Mouse (Mus musculus) midbrain, embryonic 10.5 days (tissue): ENCODE results near the gene Nol6. TPM values are rescaled to one million over a fixed set of nuclear protein-coding genes. Genes with fewer than 3 reads are reported as not detected.
"Not testable (repeated sequence)": the region's sequence is repeated elsewhere in the genome, so short reads cannot be mapped to it uniquely, and the experiment has no call there.

Experiments
- DNase-seq: peaks from one replicate; pipeline ENCODE4 v3.0.0-alpha.2; 2017; ENCODE audit warnings: low spot score
- H3K27ac ChIP-seq: fragments of 300-500 bp; sonication (generic); replicated peaks from 2 replicates; pipeline ENCODE4 v1.5.1; 2016; ENCODE audit warnings: mild to moderate bottlenecking
- H3K27me3 ChIP-seq: fragments of 300-500 bp; sonication (generic); 2 replicates; pipeline ENCODE4 v1.6.1; 2016; ENCODE audit warnings: low read depth, mild to moderate bottlenecking; ENCODE audit not compliant: poor library complexity, severe bottlenecking
- H3K36me3 ChIP-seq: fragments of 300-500 bp; sonication (generic); 2 replicates; pipeline ENCODE4 v1.6.1; 2016; ENCODE audit warnings: mild to moderate bottlenecking, moderate library complexity
- H3K4me1 ChIP-seq: fragments of 300-500 bp; sonication (generic); 2 replicates; pipeline ENCODE4 v1.6.1; 2016
- H3K4me3 ChIP-seq: fragments of 300-500 bp; sonication (generic); 2 replicates; pipeline ENCODE4 v1.5.1; 2016; ENCODE audit warnings: mild to moderate bottlenecking, moderate library complexity
- H3K9me3 ChIP-seq: fragments of 300-500 bp; sonication (generic); replicated peaks from 2 replicates; pipeline ENCODE4 v1.6.1; 2016; ENCODE audit warnings: mild to moderate bottlenecking
- WGBS: fragments of 180-500 bp; shearing (Covaris S2); methylation state at CpG from one replicate; pipeline ENCODE4 v1.1.7; 2016; 5-methylcytosine and 5-hydroxymethylcytosine counted together
- polyA plus RNA-seq: library from polyadenylated mRNA; unstranded; fragments of >200 nt; fragmentation: Nextera tagmentation; extraction: Ambion mirVana; gene quantifications from 2 replicates; pipeline ENCODE4 v1.2.1, GENCODE M21; 2016

Nol6 gene
- polyA plus RNA-seq, 1 experiment from 2014 or later = 28.8 TPM

GRCm38 (mm10) chr4:41089705-41090104 lies 34.5 kb downstream of the Nol6 start:
- 93% methylated on average over 2 of the region's 2 CpGs for WGBS
- Histone ChIP-seq H3K27ac (no peak overlapping the region), H3K4me1 (no peaks in the 10 kb centered on the region), H3K4me3 (no peak overlapping the region), H3K36me3 (no peaks in the 10 kb centered on the region), H3K9me3 (no peaks in the 10 kb centered on the region), H3K27me3 (no peaks in the 10 kb centered on the region)
- no peak for DNase-seq

- WGBS = 80% methylated on average over 4 of the region's 4 CpGs
- Histone ChIP-seq H3K27ac (no peak overlapping the region), H3K9me3 (no peaks in the 10 kb centered on the region), H3K36me3 (no peaks in the 10 kb centered on the region), H3K4me1 (no peaks in the 10 kb centered on the region), H3K27me3 (no peaks in the 10 kb centered on the region), H3K4me3 (no peak overlapping the region)
- no peak for DNase-seq
Measured at GRCm38 (mm10) chr4:41089189-41089588, 35.1 kb downstream of the Nol6 start.

GRCm38 (mm10) chr4:41087459-41088298 lies 36.6 kb downstream of the Nol6 start:
- Histone ChIP-seq H3K36me3 (no peaks in the 10 kb centered on the region), H3K27ac (no peak overlapping the region), H3K4me1 (no peaks in the 10 kb centered on the region), H3K9me3 (no peaks in the 10 kb centered on the region), H3K27me3 (no peaks in the 10 kb centered on the region), H3K4me3 (no peak overlapping the region)
- WGBS = 84% methylated on average over 16 of the region's 16 CpGs
- DNase-seq = no peak

- DNase-seq = no peak
- Histone ChIP-seq H3K27ac (no peak overlapping the region), H3K36me3 (no peaks in the 10 kb centered on the region), H3K9me3 (no peaks in the 10 kb centered on the region), H3K4me1 (no peaks in the 10 kb centered on the region), H3K27me3 (no peaks in the 10 kb centered on the region), H3K4me3 (no peak overlapping the region)
- 83% methylated on average over 9 of the region's 9 CpGs for WGBS
Measured at GRCm38 (mm10) chr4:41086947-41087346, 37.3 kb downstream of the Nol6 start.

GRCm38 (mm10) chr4:41084819-41085218 lies 39.4 kb downstream of the Nol6 start:
- Histone ChIP-seq H3K4me3 (no peak overlapping the region), H3K27ac (no peak overlapping the region), H3K27me3 (no peaks in the 10 kb centered on the region), H3K36me3 (no peaks in the 10 kb centered on the region), H3K4me1 (no peaks in the 10 kb centered on the region), H3K9me3 (no peaks in the 10 kb centered on the region)
- WGBS = 88% methylated on average over 4 of the region's 4 CpGs
- DNase-seq = no peak

- H3K27ac ChIP-seq, H3K4me3 ChIP-seq, H3K36me3 ChIP-seq, DNase-seq, H3K27me3 ChIP-seq, H3K9me3 ChIP-seq, H3K4me1 ChIP-seq: not testable (repeated sequence)
- WGBS = 77% methylated on average over 4 of the region's 4 CpGs
Measured at GRCm38 (mm10) chr4:41082803-41083202, 41.5 kb downstream of the Nol6 start.

GRCm38 (mm10) chr4:41081733-41082132 lies 42.5 kb downstream of the Nol6 start:
- no peak for DNase-seq
- H3K27me3 ChIP-seq = no peaks in the 10 kb centered on the region
- no peaks in the 10 kb centered on the region for H3K36me3 ChIP-seq
- H3K27ac ChIP-seq = no peak overlapping the region
- no peaks in the 10 kb centered on the region for H3K4me1 ChIP-seq
- no peak overlapping the region for H3K4me3 ChIP-seq
- no peaks in the 10 kb centered on the region for H3K9me3 ChIP-seq
- WGBS = 86% methylated on average over 5 of the region's 5 CpGs

- WGBS = 79% methylated on average over 6 of the region's 6 CpGs
- no peak for DNase-seq
- Histone ChIP-seq H3K27me3 (no peaks in the 10 kb centered on the region), H3K4me1 (no peaks in the 10 kb centered on the region), H3K27ac (no peak overlapping the region), H3K4me3 (no peak overlapping the region), H3K9me3 (no peaks in the 10 kb centered on the region), H3K36me3 (no peaks in the 10 kb centered on the region)
Measured at GRCm38 (mm10) chr4:41078726-41079125, 45.5 kb downstream of the Nol6 start.

GRCm38 (mm10) chr4:41074461-41074860 lies 49.8 kb downstream of the Nol6 start:
- DNase-seq = no peak
- no peaks in the 10 kb centered on the region for H3K36me3 ChIP-seq
- no peaks in the 10 kb centered on the region for H3K27me3 ChIP-seq
- H3K4me1 ChIP-seq = no peaks in the 10 kb centered on the region
- WGBS = 83% methylated on average over 6 of the region's 6 CpGs
- H3K9me3 ChIP-seq = no peaks in the 10 kb centered on the region
- H3K4me3 ChIP-seq = no peak overlapping the region
- H3K27ac ChIP-seq = no peak overlapping the region

- H3K4me3 ChIP-seq = no peak overlapping the region
- H3K4me1 ChIP-seq = no peaks in the 10 kb centered on the region
- WGBS = 87% methylated on average over 12 of the region's 12 CpGs
- no peak for DNase-seq
- H3K36me3 ChIP-seq = no peaks in the 10 kb centered on the region
- no peak overlapping the region for H3K27ac ChIP-seq
- H3K9me3 ChIP-seq = no peaks in the 10 kb centered on the region
- no peaks in the 10 kb centered on the region for H3K27me3 ChIP-seq
Measured at GRCm38 (mm10) chr4:41073008-41073817, 51.0 kb downstream of the Nol6 start.

- no peaks in the 10 kb centered on the region for H3K27me3 ChIP-seq
- 88% methylated on average over 14 of the region's 14 CpGs for WGBS
- no peak overlapping the region for H3K27ac ChIP-seq
- H3K9me3 ChIP-seq = no peaks in the 10 kb centered on the region
- DNase-seq = no peak
- no peaks in the 10 kb centered on the region for H3K36me3 ChIP-seq
- H3K4me3 ChIP-seq = no peak overlapping the region
- no peaks in the 10 kb centered on the region for H3K4me1 ChIP-seq
Measured at GRCm38 (mm10) chr4:41071500-41072429, 52.5 kb downstream of the Nol6 start.

- no peak for DNase-seq
- Histone ChIP-seq H3K9me3 (no peaks in the 10 kb centered on the region), H3K36me3 (no peaks in the 10 kb centered on the region), H3K4me3 (no peak overlapping the region), H3K27me3 (no peaks in the 10 kb centered on the region), H3K4me1 (peaks cover 6% of the 10 kb centered on the region), H3K27ac (no peak overlapping the region)
- WGBS = 94% methylated on average over 4 of the region's 4 CpGs
Measured at GRCm38 (mm10) chr4:41065196-41065595, 59.1 kb downstream of the Nol6 start.
